Mouse (Mus musculus): ENCODE results near the gene Ndufaf2. TPM values are rescaled to one million over a fixed set of nuclear protein-coding genes. Genes with fewer than 3 reads are reported as not detected.

The Ndufaf2 gene
- polyA plus RNA-seq, 1 experiment from 2014 or later = 72.6 TPM

DNA sequence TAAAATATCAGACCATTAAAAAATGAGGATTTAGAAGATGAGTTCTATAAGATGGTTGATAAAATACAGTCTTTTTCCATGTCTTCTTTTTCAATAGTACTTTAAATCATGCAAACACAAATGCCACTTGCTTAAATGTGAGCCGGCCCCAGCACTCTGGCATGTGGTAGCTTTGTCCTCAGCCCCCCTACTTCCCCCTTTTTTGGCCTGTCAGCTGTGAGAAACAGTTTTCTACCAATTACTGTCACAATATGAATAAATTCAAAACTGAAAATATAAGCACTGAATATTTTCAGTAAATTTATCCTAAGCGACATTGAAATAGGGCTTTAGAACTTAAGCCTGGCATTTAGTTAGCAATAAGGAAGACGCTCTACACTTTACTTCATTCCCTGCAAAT, 44.2 kb downstream of the Ndufaf2 start:
- 48% methylated on average over 3 of the region's 3 CpGs for WGBS
- H3K4me3 ChIP-seq = no peak overlapping the region
- 0 out of 2 replicates have a peak, but pooled peaks have one; percentile 58 for ATAC-seq (replicated peaks)
- no peak overlapping the region for H3K9ac ChIP-seq (replicated peaks)
- H3K27me3 ChIP-seq = no peaks in the 10 kb centered on the region
- no peak overlapping the region for H3K4me2 ChIP-seq (replicated peaks)
- H3K4me1 ChIP-seq = peaks cover 8% of the 10 kb centered on the region
- no peaks in the 10 kb centered on the region for H3K9me3 ChIP-seq
- no peak overlapping the region for H3K27ac ChIP-seq (replicated peaks)
- no peaks in the 10 kb centered on the region for H3K36me3 ChIP-seq

GRCm38 (mm10) chr13:108113536-108113935, 44.9 kb downstream of the Ndufaf2 start:
- no peak overlapping the region for H3K4me3 ChIP-seq
- H3K27me3 ChIP-seq = no peaks in the 10 kb centered on the region
- WGBS = 74% methylated on average over 5 of the region's 5 CpGs
- H3K36me3 ChIP-seq = no peaks in the 10 kb centered on the region
- H3K4me1 ChIP-seq = peaks cover 8% of the 10 kb centered on the region
- no peak overlapping the region for H3K9ac ChIP-seq (replicated peaks)
- H3K27ac ChIP-seq (replicated peaks) = no peak overlapping the region
- H3K9me3 ChIP-seq = no peaks in the 10 kb centered on the region
- no peak overlapping the region for H3K4me2 ChIP-seq (replicated peaks)
- ATAC-seq (replicated peaks) = no peak

- H3K36me3 ChIP-seq = no peaks in the 10 kb centered on the region
- H3K9ac ChIP-seq (replicated peaks) = no peak overlapping the region
- 86% methylated on average over 6 of the region's 6 CpGs for WGBS
- no peak overlapping the region for H3K27ac ChIP-seq (replicated peaks)
- no peak for ATAC-seq (replicated peaks)
- H3K4me2 ChIP-seq (replicated peaks) = no peak overlapping the region
- no peak overlapping the region for H3K4me3 ChIP-seq
- no peaks in the 10 kb centered on the region for H3K27me3 ChIP-seq
- peaks cover 8% of the 10 kb centered on the region for H3K4me1 ChIP-seq
- no peaks in the 10 kb centered on the region for H3K9me3 ChIP-seq
These were observed 47.5 kb downstream of the Ndufaf2 start for GRCm38 (mm10) chr13:108110929-108111328.

GRCm38 (mm10) chr13:108100700-108101099, 57.7 kb downstream of the Ndufaf2 start:
- no peak for ATAC-seq (replicated peaks)
- Histone ChIP-seq H3K4me3 (no peak overlapping the region), H3K4me1 (no peaks in the 10 kb centered on the region; the same call in 1 of the 2 replicates), H3K4me2 (replicated peaks) (no peak overlapping the region), H3K9ac (replicated peaks) (no peak overlapping the region), H3K27ac (replicated peaks) (no peak overlapping the region), H3K9me3 (no peaks in the 10 kb centered on the region), H3K27me3 (no peaks in the 10 kb centered on the region), H3K36me3 (no peaks in the 10 kb centered on the region)
- 61% methylated on average over 2 of the region's 2 CpGs for WGBS

GRCm38 (mm10) chr13:108096446-108096845, 62.0 kb downstream of the Ndufaf2 start:
- no peak for ATAC-seq (replicated peaks)
- Histone ChIP-seq H3K9ac (replicated peaks) (no peak overlapping the region), H3K27me3 (no peaks in the 10 kb centered on the region), H3K4me1 (no peaks in the 10 kb centered on the region; the same call in 1 of the 2 replicates), H3K4me2 (replicated peaks) (no peak overlapping the region), H3K27ac (replicated peaks) (no peak overlapping the region), H3K36me3 (no peaks in the 10 kb centered on the region), H3K4me3 (no peak overlapping the region), H3K9me3 (no peaks in the 10 kb centered on the region)
- WGBS = 90% methylated on average over 7 of the region's 7 CpGs

GRCm38 (mm10) chr13:108095617-108096016, 62.8 kb downstream of the Ndufaf2 start:
- no peak overlapping the region for H3K4me3 ChIP-seq
- H3K36me3 ChIP-seq = no peaks in the 10 kb centered on the region
- H3K9me3 ChIP-seq = no peaks in the 10 kb centered on the region
- H3K4me2 ChIP-seq (replicated peaks) = no peak overlapping the region
- no peak overlapping the region for H3K27ac ChIP-seq (replicated peaks)
- peak; percentile 75 for ATAC-seq (replicated peaks)
- 72% methylated on average over 7 of the region's 7 CpGs for WGBS
- no peak overlapping the region for H3K9ac ChIP-seq (replicated peaks)
- no peaks in the 10 kb centered on the region; the same call in 1 of the 2 replicates for H3K4me1 ChIP-seq
- H3K27me3 ChIP-seq = no peaks in the 10 kb centered on the region

DNA sequence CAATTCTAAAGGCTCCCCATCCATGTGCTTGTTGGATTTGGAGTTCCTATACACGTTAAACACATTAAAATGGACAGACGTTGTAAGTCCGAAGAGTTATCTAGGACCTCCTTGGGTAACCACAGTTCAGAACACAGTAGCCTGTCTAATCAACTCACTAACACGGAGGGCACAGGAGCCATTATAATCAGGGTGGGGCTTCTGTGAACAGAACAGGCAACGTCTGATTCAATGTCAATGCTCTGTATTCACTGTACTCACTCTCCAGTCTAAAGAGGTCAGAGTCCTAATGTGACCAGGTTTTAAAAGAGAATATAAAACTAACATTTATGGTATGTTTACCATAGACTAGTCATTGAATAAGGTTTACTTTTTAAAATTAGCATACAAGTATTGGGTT, 63.7 kb downstream of the Ndufaf2 start:
- WGBS = 90% methylated on average over 5 of the region's 5 CpGs
- Histone ChIP-seq H3K36me3 (no peaks in the 10 kb centered on the region), H3K27me3 (no peaks in the 10 kb centered on the region), H3K27ac (replicated peaks) (no peak overlapping the region), H3K4me1 (no peaks in the 10 kb centered on the region; the same call in 1 of the 2 replicates), H3K4me3 (no peak overlapping the region), H3K4me2 (replicated peaks) (no peak overlapping the region), H3K9me3 (no peaks in the 10 kb centered on the region), H3K9ac (replicated peaks) (no peak overlapping the region)
- ATAC-seq (replicated peaks) = no peak

DNA sequence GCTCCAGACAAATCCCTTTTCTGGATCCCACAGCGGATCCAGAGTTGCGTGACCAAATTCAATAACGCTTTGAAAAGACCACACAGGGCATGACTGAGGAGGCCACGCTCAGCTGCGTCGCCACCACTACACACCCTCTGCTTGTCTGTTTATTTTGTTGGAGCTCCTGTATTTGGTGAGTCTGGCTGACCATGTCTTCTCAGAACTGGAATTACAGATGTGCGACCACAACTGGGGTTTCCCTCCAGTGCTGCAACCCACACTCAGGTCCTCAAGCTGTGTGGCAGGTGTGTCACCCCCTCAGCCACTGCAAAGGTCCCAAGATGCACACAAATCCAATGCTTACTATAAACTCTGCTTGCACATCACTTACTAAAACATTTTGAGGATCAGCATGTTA, 66.1 kb downstream of the Ndufaf2 start:
- no peak overlapping the region for H3K9ac ChIP-seq (replicated peaks)
- no peaks in the 10 kb centered on the region; the same call in 1 of the 2 replicates for H3K4me1 ChIP-seq
- no peak overlapping the region for H3K4me2 ChIP-seq (replicated peaks)
- H3K27ac ChIP-seq (replicated peaks) = no peak overlapping the region
- H3K9me3 ChIP-seq = no peaks in the 10 kb centered on the region
- no peaks in the 10 kb centered on the region for H3K36me3 ChIP-seq
- no peak overlapping the region for H3K4me3 ChIP-seq
- ATAC-seq (replicated peaks) = no peak
- WGBS = 89% methylated on average over 7 of the region's 7 CpGs
- no peaks in the 10 kb centered on the region for H3K27me3 ChIP-seq

- 76% methylated on average over 4 of the region's 4 CpGs for WGBS
- ATAC-seq (replicated peaks) = no peak
These were observed 71.7 kb downstream of the Ndufaf2 start for GRCm38 (mm10) chr13:108086724-108087123.

GRCm38 (mm10) chr13:108086036-108086435, 72.4 kb downstream of the Ndufaf2 start:
- Histone ChIP-seq H3K36me3 (no peaks in the 10 kb centered on the region), H3K9me3 (no peaks in the 10 kb centered on the region), H3K4me1 (no peaks in the 10 kb centered on the region), H3K27me3 (no peaks in the 10 kb centered on the region), H3K27ac (replicated peaks) (no peak overlapping the region), H3K9ac (replicated peaks) (no peak overlapping the region), H3K4me3 (no peak overlapping the region), H3K4me2 (replicated peaks) (no peak overlapping the region)
- 79% methylated on average over 5 of the region's 5 CpGs for WGBS
- no peak for ATAC-seq (replicated peaks)

More at GRCm38 (mm10) chr13:108086724-108087123, 71.7 kb downstream of the Ndufaf2 start:
- no peaks in the 10 kb centered on the region for H3K4me1 ChIP-seq
- H3K4me2 ChIP-seq (replicated peaks) = no peak overlapping the region
- no peaks in the 10 kb centered on the region for H3K9me3 ChIP-seq
- no peaks in the 10 kb centered on the region for H3K36me3 ChIP-seq
- no peak overlapping the region for H3K9ac ChIP-seq (replicated peaks)
- H3K27me3 ChIP-seq = no peaks in the 10 kb centered on the region
- no peak overlapping the region for H3K27ac ChIP-seq (replicated peaks)
- H3K4me3 ChIP-seq = no peak overlapping the region

DNA sequence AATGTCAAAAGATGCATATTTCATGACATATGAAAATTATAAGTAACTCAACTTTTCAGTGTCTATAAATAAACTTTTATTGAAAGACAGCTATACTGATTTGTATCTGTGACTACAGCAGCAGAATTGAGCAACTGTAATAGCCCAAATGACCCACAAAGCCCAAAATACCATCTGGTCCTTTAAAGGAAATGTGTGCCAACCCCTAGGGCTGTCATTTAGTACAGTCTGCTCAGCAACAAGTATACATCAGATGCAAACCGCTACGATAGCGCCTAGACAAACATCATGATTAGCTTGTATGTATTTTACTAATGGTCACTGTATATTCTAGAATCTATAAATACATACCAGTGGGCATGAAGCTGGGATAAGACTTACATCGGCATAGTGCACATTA, 74.3 kb downstream of the Ndufaf2 start:
- H3K27me3 ChIP-seq = no peaks in the 10 kb centered on the region
- no peak overlapping the region for H3K27ac ChIP-seq (replicated peaks)
- no peaks in the 10 kb centered on the region for H3K4me1 ChIP-seq
- no peak for ATAC-seq (replicated peaks)
- H3K4me2 ChIP-seq (replicated peaks) = no peak overlapping the region
- 86% methylated on average over 4 of the region's 4 CpGs for WGBS
- H3K9me3 ChIP-seq = no peaks in the 10 kb centered on the region
- no peaks in the 10 kb centered on the region for H3K36me3 ChIP-seq
- no peak overlapping the region for H3K9ac ChIP-seq (replicated peaks)
- H3K4me3 ChIP-seq = no peak overlapping the region

DNA sequence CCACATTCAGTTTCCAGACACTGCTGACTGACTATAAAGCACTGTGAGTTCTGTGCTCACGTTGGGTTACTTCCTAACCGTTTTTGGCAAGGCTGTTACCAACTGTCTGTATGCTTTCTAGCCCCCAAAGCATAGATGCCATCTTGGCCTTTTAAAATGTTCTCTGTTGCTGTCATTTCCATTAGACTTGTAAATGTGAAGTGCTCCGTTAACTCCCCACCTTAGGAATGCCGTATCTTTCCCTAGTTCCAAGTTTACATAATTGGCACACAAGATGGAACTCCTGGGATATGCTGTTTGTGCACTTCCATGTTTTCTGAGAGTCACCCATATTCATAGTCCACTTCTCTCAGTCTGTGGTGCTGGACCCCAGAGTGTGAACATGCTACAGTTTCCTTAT, 80.5 kb downstream of the Ndufaf2 start:
- H3K4me1 ChIP-seq = no peaks in the 10 kb centered on the region
- H3K27me3 ChIP-seq = no peaks in the 10 kb centered on the region
- WGBS = 70% methylated on average over 4 of the region's 4 CpGs
- no peak overlapping the region for H3K27ac ChIP-seq (replicated peaks)
- H3K4me2 ChIP-seq (replicated peaks) = no peak overlapping the region
- no peaks in the 10 kb centered on the region for H3K9me3 ChIP-seq
- H3K4me3 ChIP-seq = no peak overlapping the region
- H3K36me3 ChIP-seq = no peaks in the 10 kb centered on the region
- ATAC-seq (replicated peaks) = no peak
- no peak overlapping the region for H3K9ac ChIP-seq (replicated peaks)

DNA sequence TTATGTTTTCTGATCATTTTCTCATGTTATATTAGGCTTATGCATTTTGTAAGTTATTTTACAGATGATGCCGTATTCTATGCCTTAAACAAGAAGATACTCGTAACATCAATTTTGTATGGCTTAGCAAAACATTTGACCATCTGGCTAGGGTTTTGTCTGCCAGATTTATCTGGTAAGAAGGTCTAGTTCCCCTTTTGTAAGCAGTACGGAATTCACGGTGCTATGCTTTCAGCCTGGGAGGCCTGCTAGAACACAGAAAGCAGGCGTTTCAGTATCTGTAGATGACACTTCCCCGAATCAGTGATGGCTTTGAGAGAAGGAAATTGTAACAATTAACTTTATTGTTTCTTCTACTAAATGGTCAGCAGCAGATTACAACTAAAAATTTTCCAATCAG, 80.9 kb downstream of the Ndufaf2 start:
- no peaks in the 10 kb centered on the region for H3K36me3 ChIP-seq
- H3K9ac ChIP-seq (replicated peaks) = no peak overlapping the region
- no peak for ATAC-seq (replicated peaks)
- H3K27me3 ChIP-seq = no peaks in the 10 kb centered on the region
- no peak overlapping the region for H3K4me2 ChIP-seq (replicated peaks)
- 70% methylated on average over 6 of the region's 6 CpGs for WGBS
- H3K4me3 ChIP-seq = no peak overlapping the region
- no peak overlapping the region for H3K27ac ChIP-seq (replicated peaks)
- H3K9me3 ChIP-seq = no peaks in the 10 kb centered on the region
- no peaks in the 10 kb centered on the region for H3K4me1 ChIP-seq
